Mouse (Mus musculus) intestine, postnatal 0 days (tissue): ENCODE results near the gene Nipal3. TPM values are rescaled to one million over a fixed set of nuclear protein-coding genes. Genes with fewer than 3 reads are reported as not detected.

Experiments
- ATAC-seq: fragments of 200-750 bp; cut with Nextera tagmentation; 2 replicates; pipeline ENCODE4 v1.8.0; 2017; ENCODE audit warnings: mild to moderate bottlenecking, moderate TSS enrichment, moderate library complexity
- H3K27ac ChIP-seq: fragments of 300-500 bp; sonication (generic); 2 replicates; pipeline ENCODE4 v1.5.1; 2014; ENCODE audit warnings: mild to moderate bottlenecking, low read depth, low read length, moderate library complexity
- H3K27me3 ChIP-seq: fragments of 300-500 bp; sonication (generic); replicated peaks from 2 replicates; pipeline ENCODE4 v1.6.1; 2014; ENCODE audit warnings: low read length, mixed read lengths; ENCODE audit not compliant: control insufficient read depth, insufficient read depth
- H3K36me3 ChIP-seq: fragments of 300-500 bp; sonication (generic); 2 replicates; pipeline ENCODE4 v1.6.1; 2014; ENCODE audit warnings: mild to moderate bottlenecking, moderate library complexity; ENCODE audit not compliant: control insufficient read depth, insufficient read depth
- H3K4me1 ChIP-seq: fragments of 300-500 bp; sonication (generic); replicated peaks from 2 replicates; pipeline ENCODE4 v1.6.1; 2014; ENCODE audit warnings: antibody characterized with exemption, low read length, mixed read lengths; ENCODE audit not compliant: control insufficient read depth, insufficient read depth
- H3K4me2 ChIP-seq: fragments of 300-500 bp; sonication (generic); replicated peaks from 2 replicates; pipeline ENCODE4 v1.6.1; 2014; ENCODE audit warnings: low read depth, mild to moderate bottlenecking, moderate library complexity
- H3K4me3 ChIP-seq: fragments of 300-500 bp; sonication (generic); 2 replicates; pipeline ENCODE4 v1.5.1; 2014; ENCODE audit warnings: low read depth, low read length
- H3K9ac ChIP-seq: fragments of 300-500 bp; sonication (generic); 2 replicates; pipeline ENCODE4 v1.6.1; 2014; ENCODE audit warnings: mild to moderate bottlenecking, low read depth, low read length
- H3K9me3 ChIP-seq: fragments of 300-500 bp; sonication (generic); 2 replicates; pipeline ENCODE4 v1.6.1; 2016; ENCODE audit warnings: mixed run types; ENCODE audit not compliant: control insufficient read depth
- CTCF ChIP-seq: sonication (generic); IDR thresholded peaks from 2 replicates; pipeline ENCODE4 v1.5.1; 2016; ENCODE audit warnings: low read depth, mild to moderate bottlenecking, control low read depth, antibody characterized with exemption, moderate library complexity
- WGBS: fragments of 180-500 bp; shearing (Covaris S2); extraction: QIAGEN DNeasy Blood & Tissue Kit; methylation state at CpG from one replicate; pipeline ENCODE4 v1.1.7; 2014; 5-methylcytosine and 5-hydroxymethylcytosine counted together
- microRNA counts: library from miRNA; unstranded; fragments of <30 nt; microRNA quantifications from one replicate; lab custom pipeline; 2016
- microRNA-seq: library from miRNA; unstranded; fragments of <30 nt; microRNA quantifications from one replicate; pipeline ENCODE4, GENCODE M21; 2016
- polyA plus RNA-seq: library from polyadenylated mRNA; unstranded; fragments of >200 nt; fragmentation: Nextera tagmentation; extraction: Ambion mirVana; gene quantifications from 2 replicates; pipeline ENCODE4 v1.2.1, GENCODE M21; 2015

The Nipal3 gene
- polyA plus RNA-seq, 1 experiment from 2014 or later = 5.7 TPM

DNA sequence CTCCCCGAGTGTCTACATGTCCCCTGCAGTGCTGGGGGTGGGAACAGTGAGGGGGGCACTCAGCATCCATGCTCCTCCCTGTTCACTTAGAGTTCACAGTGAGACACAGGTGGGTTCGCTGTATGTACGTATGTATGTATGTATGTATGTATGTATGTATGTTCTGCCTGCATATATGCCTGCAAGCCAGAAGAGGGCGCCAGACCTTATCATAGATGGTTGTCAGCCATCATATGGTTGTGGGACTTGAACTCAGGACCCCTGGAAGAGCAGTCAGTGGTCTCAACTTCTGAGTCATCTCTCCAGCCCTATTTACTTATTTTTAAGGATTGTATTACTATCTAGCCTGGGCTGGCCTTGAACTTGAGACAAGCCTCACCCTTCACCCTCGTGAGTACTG lies 98.5 kb downstream of the Nipal3 start:
- H3K27me3 ChIP-seq = 0 out of 2 replicates have a peak, but pooled peaks cover 9% of the 10 kb centered on the region
- no peaks in the 10 kb centered on the region for H3K36me3 ChIP-seq
- H3K27ac ChIP-seq = no peak overlapping the region
- WGBS = 91% methylated on average over 5 of the region's 5 CpGs
- no peak overlapping the region for H3K9ac ChIP-seq
- no peak for ATAC-seq
- no peak overlapping the region for H3K4me3 ChIP-seq
- TF ChIP-seq CTCF = peak; percentile 50
- H3K4me2 ChIP-seq = no peak overlapping the region
- 0 out of 2 replicates have a peak, but pooled peaks cover 2% of the 10 kb centered on the region for H3K9me3 ChIP-seq
- H3K4me1 ChIP-seq = no peaks in the 10 kb centered on the region; the same call in 1 of the 2 replicates

MicroRNA genes within 50 kb of the gene (microRNA counts, 519-probe panel; counts per million panel counts)
- microRNA mmu-miR-700 (lab: Ali Mortazavi, UCI) = not detected

Small RNA genes within 50 kb of the gene (microRNA-seq; reads per million reads assigned to microRNA genes)
- gene Gm25317 (not detected), gene Mir700 (207 reads per million, percentile 57 among the genes with 10 or more reads in this experiment)

Other genes starting within 250 kb of the Nipal3 start
- gene Clic4, start 222.2 kb downstream of the Nipal3 start, polyA plus RNA-seq = 66.9 and 67.9 TPM in 2 replicates
- 113 and 126 TPM in 2 replicates for gene Srrm1, start 141.7 kb downstream of the Nipal3 start, polyA plus RNA-seq
- 2.5 and 2.6 TPM in 2 replicates for gene Ncmap, start 96.8 kb downstream of the Nipal3 start, polyA plus RNA-seq
- gene Rcan3, start 61.2 kb downstream of the Nipal3 start, polyA plus RNA-seq = 18.4 and 19.7 TPM in 2 replicates
- 0.09 TPM in 1 of 2 replicates, not detected in the other for gene Stpg1, start 248 bp downstream of the Nipal3 start, polyA plus RNA-seq
- 0.39 and 0.51 TPM in 2 replicates for gene Grhl3, start 78.6 kb upstream of the Nipal3 start, polyA plus RNA-seq
- 5.5 and 5.9 TPM in 2 replicates for gene Ifnlr1, start 191.2 kb upstream of the Nipal3 start, polyA plus RNA-seq
- gene Il22ra1, start 233.1 kb upstream of the Nipal3 start, polyA plus RNA-seq = 7.7 and 7.8 TPM in 2 replicates